Mouse (Mus musculus) heart, postnatal 36 days (tissue): ENCODE measurements around the gene Dgki. TPM values are rescaled to one million over a fixed set of nuclear protein-coding genes. Genes with fewer than 3 reads are reported as not detected.
A peak's percentile ranks its signal among the peaks of the same experiment; 100 is the strongest.

ENCODE experiments used
- DNase-seq, 2 experiments: peaks; one replicate each; pipeline ENCODE4 v3.0.0; 2021 to 2022
- intact Hi-C: fragments of 180-260 bp; cut with DNase I; formaldehyde crosslinking; loops from one replicate; pipeline ENCODE4 v1.15.1; 2025
- total RNA-seq, 2 experiments: library from RNA; stranded (reverse); gene quantifications; 2 replicates each; pipeline ENCODE4 v1.2.3; 2021

Gene Dgki
- total RNA-seq, 2 experiments from 2014 or later: 0.30 to 0.36 TPM

GRCm38 (mm10) chr6:36950648-36951047 lies 349.3 kb downstream of the Dgki start:
- intact Hi-C loops: no loop called here
- DNase-seq: no peak

- no peak for DNase-seq
- intact Hi-C loops: no loop called here
These were observed 352.1 kb downstream of the Dgki start for GRCm38 (mm10) chr6:36947861-36948260.

GRCm38 (mm10) chr6:36937527-36937926 lies 362.5 kb downstream of the Dgki start:
- intact Hi-C loops: no loop called here
- DNase-seq: no peak

DNA sequence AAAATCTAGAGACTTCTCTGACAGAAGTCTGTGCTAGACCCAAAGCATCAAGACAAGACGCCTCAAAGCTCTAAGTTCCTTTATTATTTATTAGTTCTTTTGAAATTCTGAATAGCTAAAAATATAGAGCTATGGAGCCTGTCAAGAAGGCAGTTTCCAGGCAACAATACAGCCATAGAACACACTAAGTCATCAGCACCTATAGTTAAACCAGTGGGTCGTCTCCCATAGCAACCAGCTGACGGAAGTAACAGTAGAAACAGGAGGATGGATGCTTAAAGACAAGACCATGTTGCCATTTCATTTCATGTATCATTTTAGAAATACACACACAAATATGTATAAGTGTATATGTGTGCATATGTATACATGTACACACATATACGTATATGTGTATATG lies 363.2 kb downstream of the Dgki start:
- DNase-seq: no peak
- intact Hi-C loops: no loop called here

GRCm38 (mm10) chr6:36931473-36931872 lies 368.5 kb downstream of the Dgki start:
- intact Hi-C loops: no loop called here
- DNase-seq: no peak

DNA sequence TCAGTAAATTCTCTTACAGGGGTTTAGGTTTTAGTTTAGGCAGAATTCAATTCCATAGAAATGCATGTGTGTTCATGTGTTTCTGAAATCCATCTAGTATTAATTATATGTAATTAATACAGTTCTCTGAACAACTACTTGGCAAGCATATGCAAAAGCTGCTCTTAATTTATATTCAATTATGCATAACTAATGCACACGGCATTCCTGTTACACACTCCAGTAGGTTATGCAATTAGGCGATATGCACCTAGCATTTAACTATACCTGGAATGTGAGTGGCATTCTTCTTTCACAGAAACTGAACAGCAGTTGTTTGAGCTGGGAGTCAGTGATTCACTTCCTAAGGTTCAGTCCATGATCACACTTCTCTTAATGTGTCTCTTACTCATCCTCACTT lies 370.2 kb downstream of the Dgki start:
- intact Hi-C loops: no loop called here
- no peak for DNase-seq

- DNase-seq: no peak
- intact Hi-C loops: no loop called here
These were observed 373.5 kb downstream of the Dgki start for GRCm38 (mm10) chr6:36926455-36926854.

DNA sequence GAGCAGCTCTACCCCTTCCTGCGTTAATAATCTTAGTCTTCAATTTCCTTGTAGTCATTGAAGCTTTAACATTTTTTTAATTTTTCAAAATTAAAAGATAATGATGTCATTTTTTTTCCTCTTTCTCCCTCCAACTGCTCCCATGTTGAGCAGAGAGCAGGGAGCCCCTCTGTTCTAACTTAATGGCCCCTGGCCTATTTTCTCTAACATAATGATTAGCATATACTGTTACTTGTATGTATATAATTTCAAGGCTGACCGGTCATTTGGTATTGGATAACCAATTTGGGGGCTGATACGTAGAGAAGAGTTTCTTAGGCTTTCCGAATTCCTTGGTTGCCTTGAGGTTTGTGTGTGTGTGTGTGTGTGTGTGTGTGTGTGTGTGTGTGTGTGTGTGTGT lies 378.0 kb downstream of the Dgki start:
- intact Hi-C loops: no loop called here
- DNase-seq: no peak

- DNase-seq: no peak
These were observed 388.4 kb downstream of the Dgki start for GRCm38 (mm10) chr6:36911586-36911985.

DNA sequence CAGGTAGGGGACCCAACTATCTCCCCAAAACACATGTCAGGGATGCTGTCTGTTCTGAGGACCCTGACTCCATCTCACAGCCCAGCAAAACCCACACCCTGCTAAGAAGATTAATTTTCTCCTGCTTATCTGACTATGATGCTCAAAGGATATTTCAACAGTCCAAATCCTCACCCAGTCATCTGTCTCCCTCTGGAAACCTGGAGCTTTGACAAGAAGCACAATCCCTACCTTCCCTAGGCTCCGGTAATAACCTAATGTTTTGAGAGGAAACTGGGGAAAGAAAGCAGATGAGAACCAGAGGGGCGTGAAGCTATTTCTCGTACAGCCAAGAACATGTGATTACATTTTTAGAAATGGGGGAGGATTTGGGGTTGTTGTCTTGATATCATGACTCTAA lies 392.8 kb downstream of the Dgki start:
- no peak for DNase-seq
- intact Hi-C loops: loop anchor here (10.0 kb wide), 4 partner anchors 522 to 1522 kb away; partner anchors contain the start of gene Chrm2

More at GRCm38 (mm10) chr6:36911586-36911985, 388.4 kb downstream of the Dgki start:
- intact Hi-C loops: no loop called here

- intact Hi-C loops: loop anchor here (10.0 kb wide), 4 partner anchors 521 to 1521 kb away; partner anchors contain the start of gene Chrm2
- no peak for DNase-seq
These were observed 394.0 kb downstream of the Dgki start for GRCm38 (mm10) chr6:36905965-36906364.

DNA sequence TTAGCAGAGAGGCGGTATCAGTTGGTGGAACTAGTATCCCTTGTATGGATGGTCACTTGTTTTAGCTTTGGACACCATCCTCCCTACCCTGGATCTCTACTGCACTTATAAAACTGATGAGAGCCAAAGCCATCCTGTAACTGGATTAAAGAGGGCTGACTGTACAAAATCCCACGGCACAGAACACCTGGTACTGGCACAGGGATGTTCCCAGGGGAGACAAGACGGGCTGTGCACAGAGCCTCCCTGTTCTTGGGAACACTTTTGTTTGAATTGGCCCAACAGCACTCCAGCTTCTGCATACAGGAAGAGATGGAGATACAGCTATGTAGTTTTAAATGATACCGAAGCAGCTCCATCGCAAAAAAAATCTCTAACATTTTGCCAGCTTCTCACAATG lies 395.1 kb downstream of the Dgki start:
- intact Hi-C loops: loop anchor here (1.0 to 10.0 kb wide), 6 partner anchors 132 to 1520 kb away; partner anchors contain the start of gene Chrm2
- DNase-seq: no peak

GRCm38 (mm10) chr6:36903821-36904220 lies 396.2 kb downstream of the Dgki start:
- intact Hi-C loops: loop anchor here (1.0 to 10.0 kb wide), 6 partner anchors 133 to 1519 kb away; partner anchors contain the start of gene Chrm2
- DNase-seq: peak; percentile 37 to 40

- no peak for DNase-seq
- intact Hi-C loops: loop anchor here (5.0 to 10.0 kb wide), 5 partner anchors 134 to 1518 kb away; partner anchors contain the start of gene Chrm2
These were observed 396.7 kb downstream of the Dgki start for GRCm38 (mm10) chr6:36903159-36903794.

GRCm38 (mm10) chr6:36899872-36900271 lies 400.1 kb downstream of the Dgki start:
- no peak for DNase-seq
- intact Hi-C loops: loop anchor here (5.0 to 10.0 kb wide), 5 partner anchors 137 to 1515 kb away; partner anchors contain the start of gene Chrm2

- DNase-seq: no peak
- intact Hi-C loops: no loop called here
These were observed 401.6 kb downstream of the Dgki start for GRCm38 (mm10) chr6:36898412-36898811.

- DNase-seq: no peak
- intact Hi-C loops: no loop called here
These were observed 402.3 kb downstream of the Dgki start for GRCm38 (mm10) chr6:36897616-36898149.

DNA sequence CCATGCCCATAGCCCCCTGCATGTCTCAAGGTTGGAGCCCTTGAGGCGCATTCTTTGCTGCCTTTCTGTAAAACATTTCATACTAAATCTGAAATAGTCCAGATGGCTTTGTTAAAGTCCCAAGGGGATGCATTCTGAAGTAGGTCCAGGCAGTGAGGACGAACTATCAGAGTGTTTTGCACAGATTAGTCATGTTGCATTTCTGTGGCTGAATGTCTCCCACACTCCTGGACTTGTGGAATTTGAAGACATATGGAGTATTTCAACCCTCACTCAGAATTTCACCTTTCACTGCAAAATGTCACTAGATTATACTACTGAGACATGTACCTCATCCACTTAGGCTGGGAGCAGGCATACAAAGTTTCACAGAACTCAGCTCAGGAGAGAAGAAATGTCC lies 403.3 kb downstream of the Dgki start:
- intact Hi-C loops: no loop called here
- peak in 1 of 2 experiments; percentile 17 for DNase-seq

- DNase-seq: no peak
- intact Hi-C loops: no loop called here
These were observed 408.2 kb downstream of the Dgki start for GRCm38 (mm10) chr6:36891820-36892219.

DNA sequence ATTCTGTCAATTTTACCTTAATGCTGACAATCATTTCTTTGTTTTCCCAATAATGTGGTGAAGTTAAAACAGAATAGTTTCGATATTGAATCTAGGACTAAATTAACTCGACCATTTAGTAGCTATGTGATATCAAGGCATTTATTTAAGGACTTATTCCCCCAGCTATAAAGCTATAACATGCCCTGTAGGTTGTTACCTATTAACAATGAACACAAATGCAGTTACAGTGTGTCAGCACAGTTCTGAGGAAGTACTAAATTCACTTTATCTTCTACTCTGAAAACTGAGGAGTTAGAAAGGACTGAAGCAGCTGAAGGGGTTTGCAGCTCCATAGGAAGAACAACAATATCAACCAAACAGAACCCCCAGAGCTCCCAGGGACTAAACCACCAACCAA lies 409.2 kb downstream of the Dgki start:
- intact Hi-C loops: no loop called here
- no peak for DNase-seq

DNA sequence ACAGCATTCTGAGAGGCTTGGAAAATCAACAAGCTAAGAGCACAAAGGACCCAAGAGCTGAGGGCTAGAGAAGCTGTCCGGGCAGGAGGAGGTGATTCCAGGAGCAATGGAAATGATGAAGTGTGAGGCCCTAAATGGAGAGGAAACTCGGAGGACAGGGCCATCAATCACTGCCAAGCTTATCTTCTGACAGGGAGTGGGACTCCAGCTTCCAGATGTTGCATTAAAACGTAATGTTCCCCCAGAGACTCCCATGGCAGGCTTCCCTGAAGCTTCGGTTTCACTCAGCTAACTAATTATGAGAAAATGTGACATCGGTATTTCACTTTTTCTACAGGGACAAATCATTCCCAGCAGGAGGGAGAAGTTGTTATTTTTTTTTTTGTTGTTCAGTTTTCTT lies 409.7 kb downstream of the Dgki start:
- peak; percentile 56 to 67 for DNase-seq
- intact Hi-C loops: no loop called here

- no peak for DNase-seq
- intact Hi-C loops: no loop called here
These were observed 418.7 kb downstream of the Dgki start for GRCm38 (mm10) chr6:36881309-36881708.
